Mouse (Mus musculus): ENCODE measurements around the gene Slc27a3. TPM values are rescaled to one million over a fixed set of nuclear protein-coding genes. Genes with fewer than 3 reads are reported as not detected.
A peak's percentile ranks its signal among the peaks of the same experiment; 100 is the strongest.

The Slc27a3 gene
- polyA plus RNA-seq, 1 experiment from 2014 or later, result 16.0 TPM

DNA sequence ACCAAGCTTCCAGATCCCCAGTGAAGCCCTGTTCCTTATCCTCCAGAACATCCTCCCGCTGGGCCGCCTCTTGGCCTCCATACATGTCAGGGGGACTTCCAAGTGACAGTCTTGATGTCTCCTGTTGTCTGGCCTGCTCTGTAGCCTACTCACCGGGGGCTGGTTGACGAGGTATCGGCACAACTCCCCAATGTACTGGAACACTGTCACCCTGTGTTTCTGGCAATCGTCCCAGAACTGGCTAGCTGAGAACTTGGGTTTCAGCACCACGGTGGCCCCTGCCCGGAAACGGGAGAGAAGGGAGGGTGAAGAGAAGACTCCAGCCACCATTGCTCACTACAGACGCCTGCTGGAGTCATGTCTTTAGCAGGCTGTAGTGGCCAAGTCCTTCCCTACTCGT lies 2.3 kb downstream of the Slc27a3 start:
- TF ChIP-seq CTCF (IDR thresholded peaks at IDR 0.05), result peak; percentile 26
- TF ChIP-seq EP300 (IDR thresholded peaks at IDR 0.05), result no peak
- H3K4me3 ChIP-seq (ENCODE audit: low read depth, low read length), result no peak overlapping the region
- ATAC-seq (no peak; the same call in 1 of the 2 replicates), DNase-seq (ENCODE audit: low spot score) (peak; percentile 65)
- 36% methylated on average over 11 of the region's 11 CpGs for WGBS
- no peak overlapping the region for H3K27ac ChIP-seq (ENCODE audit: low read length)
- H3K4me2 ChIP-seq (replicated peaks; ENCODE audit: low read depth, low read length), result peak overlapping the region; percentile 98
- H3K9me3 ChIP-seq (ENCODE audit: low read length), result no peaks in the 10 kb centered on the region
- no peaks in the 10 kb centered on the region for H3K27me3 ChIP-seq (replicated peaks; ENCODE audit: insufficient read depth, low read length)
- H3K36me3 ChIP-seq (ENCODE audit: insufficient read depth, low read length), result peaks cover 8% of the 10 kb centered on the region; the same call in 1 of the 2 replicates
- H3K4me1 ChIP-seq (ENCODE audit: insufficient read depth, low read depth, low read length), result peaks cover 10% of the 10 kb centered on the region; the same call in 1 of the 2 replicates
- no peak overlapping the region for H3K9ac ChIP-seq (replicated peaks; ENCODE audit: low read depth)

DNA sequence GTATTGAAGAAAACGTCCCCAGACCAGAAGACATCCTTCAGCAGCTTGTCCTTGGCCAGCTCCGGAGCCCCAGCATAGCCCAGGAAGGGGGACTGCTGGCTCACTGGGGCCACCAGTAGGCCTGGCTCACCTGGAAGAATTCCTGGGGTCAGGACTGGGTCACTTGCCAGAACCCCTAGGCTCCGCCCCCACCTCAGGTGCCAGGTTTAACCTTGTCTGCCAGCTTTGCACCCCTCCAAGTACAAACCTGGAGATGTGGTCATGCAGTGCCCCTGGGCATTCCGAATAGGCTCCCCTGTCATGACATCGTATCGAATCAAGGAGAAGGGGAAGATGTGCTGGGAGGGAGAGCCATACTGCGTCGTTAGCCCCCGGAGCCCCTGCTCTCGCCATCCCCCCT lies 2.9 kb downstream of the Slc27a3 start:
- ATAC-seq, result no peak
- H3K36me3 ChIP-seq (ENCODE audit: insufficient read depth, low read length), result peaks cover 2% of the 10 kb centered on the region; the same call in 1 of the 2 replicates
- no peaks in the 10 kb centered on the region for H3K27me3 ChIP-seq (replicated peaks; ENCODE audit: insufficient read depth, low read length)
- 86% methylated on average over 10 of the region's 10 CpGs for WGBS
- H3K9ac ChIP-seq (replicated peaks; ENCODE audit: low read depth), result no peak overlapping the region
- H3K4me2 ChIP-seq (replicated peaks; ENCODE audit: low read depth, low read length), result peak overlapping the region; percentile 98; the same call in 1 of the 2 replicates
- H3K4me1 ChIP-seq (ENCODE audit: insufficient read depth, low read depth, low read length), result peaks cover 10% of the 10 kb centered on the region; the same call in 1 of the 2 replicates
- no peak for DNase-seq (ENCODE audit: low spot score)
- no peak overlapping the region for H3K27ac ChIP-seq (ENCODE audit: low read length)
- TF ChIP-seq CTCF (IDR thresholded peaks at IDR 0.05), result no peak
- no peak for TF ChIP-seq EP300 (IDR thresholded peaks at IDR 0.05)
- no peaks in the 10 kb centered on the region for H3K9me3 ChIP-seq (ENCODE audit: low read length)
- no peak overlapping the region for H3K4me3 ChIP-seq (ENCODE audit: low read depth, low read length)

DNA sequence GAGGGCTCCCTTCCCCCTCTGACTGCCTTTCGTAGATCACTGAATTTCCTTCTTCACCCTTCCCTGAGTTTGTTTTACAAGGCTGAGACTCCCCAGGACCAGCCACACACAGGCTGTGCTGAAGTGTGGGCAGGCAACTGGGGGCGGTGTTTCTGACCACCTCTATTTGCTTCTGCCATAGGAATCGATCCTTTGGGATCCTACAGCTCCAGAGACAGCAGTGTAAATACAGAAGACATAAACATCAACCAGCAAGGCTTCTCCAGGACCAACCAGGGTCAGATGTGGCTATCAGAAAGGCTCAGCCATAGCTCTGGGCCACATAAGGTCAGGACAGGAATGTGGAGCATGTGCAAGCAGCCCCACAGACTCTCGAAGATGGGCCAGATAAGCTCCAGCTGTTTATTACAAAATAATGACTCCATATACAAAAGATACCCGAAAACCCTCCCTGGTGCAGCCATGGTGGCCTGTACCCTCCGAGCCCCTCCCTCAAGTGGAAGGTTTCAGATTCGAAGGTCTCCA lies 4.8 kb downstream of the Slc27a3 start:
- Histone ChIP-seq H3K9me3 (ENCODE audit: low read length) (no peaks in the 10 kb centered on the region), H3K27ac (ENCODE audit: low read length) (no peak overlapping the region), H3K27me3 (replicated peaks; ENCODE audit: insufficient read depth, low read length) (no peaks in the 10 kb centered on the region), H3K4me1 (ENCODE audit: insufficient read depth, low read depth, low read length) (peaks cover 10% of the 10 kb centered on the region; the same call in 1 of the 2 replicates), H3K4me2 (replicated peaks; ENCODE audit: low read depth, low read length) (no peak overlapping the region), H3K36me3 (ENCODE audit: insufficient read depth, low read length) (no peaks in the 10 kb centered on the region), H3K4me3 (ENCODE audit: low read depth, low read length) (no peak overlapping the region), H3K9ac (replicated peaks; ENCODE audit: low read depth) (no peak overlapping the region)
- ATAC-seq (no peak), DNase-seq (ENCODE audit: low spot score) (peak; percentile 38)
- WGBS, result 34% methylated on average over 7 of the region's 7 CpGs
- TF ChIP-seq EP300 (IDR thresholded peaks at IDR 0.05), result no peak
- no peak for TF ChIP-seq CTCF (IDR thresholded peaks at IDR 0.05)

DNA sequence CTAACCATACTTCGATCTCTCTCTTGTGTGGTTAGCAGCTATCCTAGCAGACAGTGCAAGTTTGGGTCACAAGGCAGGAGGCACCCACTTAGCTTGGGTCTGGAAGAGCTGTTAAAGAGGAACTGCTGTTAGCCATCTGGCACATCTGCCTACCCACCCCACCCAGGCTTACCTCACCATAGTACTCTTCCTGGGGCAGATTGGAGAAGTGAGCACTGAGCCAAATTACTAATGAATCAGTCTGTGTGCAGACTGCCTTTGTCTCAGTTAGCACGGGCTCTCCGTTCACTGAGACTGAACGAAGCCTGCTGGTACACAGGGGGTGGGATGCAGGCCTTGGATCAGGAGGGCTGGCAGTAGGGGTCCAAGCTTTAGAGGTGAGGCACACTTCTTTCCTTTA lies 6.0 kb downstream of the Slc27a3 start:
- no peak for TF ChIP-seq CTCF (IDR thresholded peaks at IDR 0.05)
- no peak overlapping the region for H3K4me2 ChIP-seq (replicated peaks; ENCODE audit: low read depth, low read length)
- ATAC-seq (no peak), DNase-seq (ENCODE audit: low spot score) (peak; percentile 51)
- 85% methylated on average over 4 of the region's 4 CpGs for WGBS
- no peak overlapping the region for H3K4me3 ChIP-seq (ENCODE audit: low read depth, low read length)
- no peaks in the 10 kb centered on the region for H3K27me3 ChIP-seq (replicated peaks; ENCODE audit: insufficient read depth, low read length)
- no peak overlapping the region for H3K27ac ChIP-seq (ENCODE audit: low read length)
- H3K36me3 ChIP-seq (ENCODE audit: insufficient read depth, low read length), result no peaks in the 10 kb centered on the region
- H3K9me3 ChIP-seq (ENCODE audit: low read length), result no peaks in the 10 kb centered on the region
- H3K9ac ChIP-seq (replicated peaks; ENCODE audit: low read depth), result no peak overlapping the region
- peaks cover 10% of the 10 kb centered on the region; the same call in 1 of the 2 replicates for H3K4me1 ChIP-seq (ENCODE audit: insufficient read depth, low read depth, low read length)

DNA sequence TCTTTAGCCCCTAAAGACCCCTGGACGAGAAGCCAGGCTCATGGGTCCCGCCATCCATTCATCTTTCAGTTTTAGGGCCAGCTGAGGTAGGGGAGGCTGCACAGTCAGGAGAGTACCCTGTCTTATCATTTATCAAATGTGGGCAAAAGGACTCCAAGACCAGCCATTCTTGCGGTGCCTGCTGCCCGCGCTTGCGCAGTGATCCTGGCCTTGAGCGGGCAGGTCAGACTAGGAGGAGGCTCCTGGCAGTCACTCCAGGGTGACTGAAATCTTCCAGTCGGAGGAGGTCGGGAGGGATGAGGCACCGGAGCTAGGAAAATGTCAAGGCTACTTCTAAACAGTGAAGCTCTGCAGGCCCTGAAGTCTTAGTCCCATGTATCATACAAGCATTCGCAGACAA lies 8.0 kb downstream of the Slc27a3 start:
- no peak for ATAC-seq

DNA sequence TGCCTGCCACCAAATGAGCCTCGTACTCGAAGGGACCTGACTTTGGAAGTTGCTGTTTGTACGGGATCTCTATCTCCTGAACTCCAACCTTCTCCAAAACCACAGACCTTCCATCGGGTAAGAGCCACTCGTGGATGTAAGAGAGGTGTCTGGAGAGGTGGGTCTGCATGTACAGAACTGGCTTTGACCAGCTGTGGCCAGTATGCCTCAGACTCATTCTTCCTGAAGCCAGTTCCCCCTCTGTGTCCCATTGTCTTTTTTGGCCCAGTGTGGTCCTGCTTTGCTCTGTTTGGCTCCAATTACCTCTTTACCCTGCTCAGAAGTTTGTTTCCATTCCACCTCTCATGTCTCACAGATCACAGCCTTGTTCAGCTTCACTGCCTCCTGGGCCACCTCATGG lies 11.2 kb downstream of the Slc27a3 start:
- H3K4me2 ChIP-seq (replicated peaks; ENCODE audit: low read depth, low read length), result no peak overlapping the region
- 68% methylated on average over 5 of the region's 5 CpGs for WGBS
- no peak overlapping the region for H3K4me3 ChIP-seq (ENCODE audit: low read depth, low read length)
- DNase-seq (ENCODE audit: low spot score), result no peak
- H3K4me1 ChIP-seq (ENCODE audit: insufficient read depth, low read depth, low read length), result no peaks in the 10 kb centered on the region
- no peak overlapping the region for H3K9ac ChIP-seq (replicated peaks; ENCODE audit: low read depth)
- H3K36me3 ChIP-seq (ENCODE audit: insufficient read depth, low read length), result no peaks in the 10 kb centered on the region
- no peaks in the 10 kb centered on the region for H3K9me3 ChIP-seq (ENCODE audit: low read length)
- H3K27ac ChIP-seq (ENCODE audit: low read length), result no peak overlapping the region
- ATAC-seq, result no peak
- H3K27me3 ChIP-seq (replicated peaks; ENCODE audit: insufficient read depth, low read length), result no peaks in the 10 kb centered on the region
- TF ChIP-seq EP300 (IDR thresholded peaks at IDR 0.05), result no peak
- TF ChIP-seq CTCF (IDR thresholded peaks at IDR 0.05), result no peak

More for the DNA sequence above, 8.0 kb downstream of the Slc27a3 start:
- no peak for TF ChIP-seq EP300 (IDR thresholded peaks at IDR 0.05)
- TF ChIP-seq CTCF (IDR thresholded peaks at IDR 0.05), result no peak
- Histone ChIP-seq H3K4me3 (ENCODE audit: low read depth, low read length) (no peak overlapping the region), H3K27ac (ENCODE audit: low read length) (no peak overlapping the region), H3K4me2 (replicated peaks; ENCODE audit: low read depth, low read length) (no peak overlapping the region), H3K36me3 (ENCODE audit: insufficient read depth, low read length) (no peaks in the 10 kb centered on the region), H3K4me1 (ENCODE audit: insufficient read depth, low read depth, low read length) (no peaks in the 10 kb centered on the region), H3K27me3 (replicated peaks; ENCODE audit: insufficient read depth, low read length) (no peaks in the 10 kb centered on the region), H3K9ac (replicated peaks; ENCODE audit: low read depth) (no peak overlapping the region), H3K9me3 (ENCODE audit: low read length) (no peaks in the 10 kb centered on the region)
- 61% methylated on average over 11 of the region's 11 CpGs for WGBS
- DNase-seq (ENCODE audit: low spot score), result no peak

DNA sequence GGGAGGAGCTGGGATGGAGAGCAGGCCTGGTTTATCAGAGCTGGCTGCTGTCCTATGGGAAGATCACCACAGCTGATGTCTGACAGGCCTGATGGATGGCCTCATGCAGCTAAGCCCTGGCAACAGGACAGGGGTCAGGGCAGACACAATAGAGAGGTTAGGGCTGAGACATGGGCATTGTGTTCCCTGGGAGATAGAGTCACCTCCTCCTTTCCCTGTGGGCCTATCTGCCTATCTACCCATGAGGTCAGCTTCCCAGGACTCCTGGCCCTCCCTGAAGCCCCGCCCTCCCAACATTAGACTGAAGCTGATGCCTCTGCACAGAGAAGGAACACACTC lies 13.5 kb downstream of the Slc27a3 start:
- Histone ChIP-seq H3K9ac (replicated peaks; ENCODE audit: low read depth) (no peak overlapping the region), H3K4me3 (ENCODE audit: low read depth, low read length) (no peak overlapping the region), H3K36me3 (ENCODE audit: insufficient read depth, low read length) (no peaks in the 10 kb centered on the region), H3K27me3 (replicated peaks; ENCODE audit: insufficient read depth, low read length) (no peaks in the 10 kb centered on the region), H3K4me2 (replicated peaks; ENCODE audit: low read depth, low read length) (no peak overlapping the region), H3K4me1 (ENCODE audit: insufficient read depth, low read depth, low read length) (no peaks in the 10 kb centered on the region), H3K27ac (ENCODE audit: low read length) (no peak overlapping the region), H3K9me3 (ENCODE audit: low read length) (no peaks in the 10 kb centered on the region)
- no peak for TF ChIP-seq CTCF (IDR thresholded peaks at IDR 0.05)
- TF ChIP-seq EP300 (IDR thresholded peaks at IDR 0.05), result no peak
- ATAC-seq (peak; percentile 80), DNase-seq (ENCODE audit: low spot score) (peak; percentile 38)
- 60% methylated on average over 1 of the region's 1 CpGs for WGBS

Data from lung, postnatal 0 days (tissue).